Mouse (Mus musculus) lung, adult 2 months (tissue): ENCODE data around the gene Eln. TPM values are rescaled to one million over a fixed set of nuclear protein-coding genes. Genes with fewer than 3 reads are reported as not detected.
A peak's percentile ranks its signal among the peaks of the same experiment; 100 is the strongest.

Experiments used
- DNase-seq: peaks from one replicate; pipeline ENCODE4 v3.0.0; 2022
- H3K4me1 ChIP-seq: fragments of 200-500 bp; 2 replicates; pipeline ENCODE4 v1.6.1; 2011; ENCODE audit warnings: low read length; ENCODE audit not compliant: control insufficient read depth, insufficient read depth
- H3K4me3 ChIP-seq: fragments of 200-500 bp; replicated peaks from 2 replicates; pipeline ENCODE3; 2011; ENCODE audit warnings: low read depth, mild to moderate bottlenecking, control low read depth, low read length; ENCODE audit errors: extremely low read depth
- CTCF ChIP-seq: fragments of 200-500 bp; IDR thresholded peaks from 2 replicates; pipeline ENCODE4 v1.5.1; 2011; ENCODE audit warnings: mild to moderate bottlenecking, low read length, control low read depth; ENCODE audit not compliant: insufficient read depth
- POLR2A ChIP-seq: fragments of 200-500 bp; IDR thresholded peaks from 2 replicates; pipeline ENCODE4 v1.6.1; 2011; ENCODE audit warnings: low read depth, mild to moderate bottlenecking, control low read depth, low read length, borderline replicate concordance; ENCODE audit errors: extremely low read depth
- WGBS: fragments of 180-500 bp; shearing (Covaris S2); methylation state at CpG from one replicate; pipeline ENCODE4 v1.1.7; 2018; 5-methylcytosine and 5-hydroxymethylcytosine counted together
- polyA plus RNA-seq: library from polyadenylated mRNA; depleted of rRNA; stranded (reverse); fragments of >200 nt; gene quantifications from 2 replicates; pipeline ENCODE4 v1.2.3, GENCODE M21; 2012

Eln gene
- polyA plus RNA-seq, 1 experiment: 510 TPM

DNA sequence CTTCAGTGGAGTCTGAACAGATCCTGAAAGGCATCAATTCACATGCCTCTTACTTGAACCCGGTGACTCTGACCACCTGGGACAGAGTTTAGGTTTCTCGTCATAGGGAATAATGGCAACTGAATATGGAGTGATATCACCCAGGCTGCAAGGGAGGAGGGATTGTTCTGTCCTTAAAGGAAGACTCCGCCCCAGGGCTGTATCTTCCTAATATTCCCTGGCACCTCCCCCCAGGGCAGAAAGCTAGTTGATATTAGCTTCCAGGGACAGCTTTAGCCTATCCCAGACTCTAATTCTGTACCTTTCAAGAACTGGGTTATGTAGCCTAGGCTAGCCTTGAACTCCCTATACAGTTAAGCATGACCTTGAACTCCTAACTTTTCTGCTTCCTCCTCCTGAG is 2.1 kb downstream of the Eln start:
- WGBS: 51% methylated on average over 3 of the region's 3 CpGs

DNA sequence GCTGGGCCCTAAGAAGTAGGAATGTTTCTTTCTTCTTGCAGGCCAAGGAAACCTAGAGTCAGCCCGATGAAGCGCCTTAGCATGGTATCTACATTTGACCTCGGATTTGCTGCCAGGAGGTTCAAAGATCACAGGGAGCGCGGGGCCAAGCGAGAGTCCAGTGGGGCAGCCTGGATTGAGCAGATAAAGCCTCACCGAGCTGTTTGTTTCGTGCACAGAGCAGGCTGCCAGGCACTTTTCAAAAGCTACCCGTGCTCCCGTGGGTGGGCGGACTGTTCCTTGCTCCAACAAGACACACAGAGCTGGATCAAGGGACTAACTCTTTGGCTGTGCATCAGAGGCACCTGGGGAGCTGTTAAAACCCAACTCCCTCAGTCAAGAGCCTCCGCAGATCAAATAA is 3.1 kb downstream of the Eln start:
- DNase-seq: no peak
- Histone ChIP-seq H3K4me1 (peaks cover 13% of the 10 kb centered on the region), H3K4me3 (no peak overlapping the region)
- 50% methylated on average over 12 of the region's 12 CpGs for WGBS
- no peak for TF ChIP-seq CTCF
- TF ChIP-seq POLR2A: no peak

More for the DNA sequence above, 2.1 kb downstream of the Eln start:
- H3K4me1 ChIP-seq: peaks cover 13% of the 10 kb centered on the region
- TF ChIP-seq POLR2A: no peak
- TF ChIP-seq CTCF: no peak
- peak overlapping the region; percentile 11 for H3K4me3 ChIP-seq
- DNase-seq: no peak

DNA sequence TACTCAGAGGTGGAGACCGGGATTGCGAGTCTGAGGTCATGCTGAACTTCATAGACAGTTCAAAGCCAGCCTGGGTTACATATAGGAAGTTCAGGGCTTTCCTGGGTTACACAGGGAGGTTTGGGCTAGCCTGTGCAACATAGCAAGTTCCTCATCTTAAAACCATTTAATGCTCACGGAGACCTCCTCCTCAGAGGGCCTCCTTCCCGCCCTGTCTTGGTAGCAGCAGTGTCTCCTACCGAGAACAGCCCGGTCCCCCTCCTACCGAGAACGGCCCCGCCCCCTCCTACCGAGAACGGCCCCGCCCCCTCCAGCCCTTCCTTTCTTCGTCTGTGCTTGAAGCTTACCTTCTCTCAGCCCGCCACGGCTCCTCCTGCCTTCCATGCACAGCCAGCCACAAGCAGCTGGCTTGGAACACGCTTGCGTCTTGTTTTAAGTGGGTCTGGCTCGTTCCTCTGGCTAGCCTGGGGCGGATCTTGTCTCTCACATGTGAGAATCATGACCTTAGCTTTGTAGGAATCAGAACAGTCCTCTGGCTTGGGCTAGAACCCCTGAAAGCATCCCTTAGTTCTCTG is 4.8 kb downstream of the Eln start:
- peaks cover 9% of the 10 kb centered on the region for H3K4me1 ChIP-seq
- 19% methylated on average over 19 of the region's 19 CpGs for WGBS
- DNase-seq: no peak
- H3K4me3 ChIP-seq: peak overlapping the region; percentile 40
- TF ChIP-seq CTCF: no peak
- no peak for TF ChIP-seq POLR2A

DNA sequence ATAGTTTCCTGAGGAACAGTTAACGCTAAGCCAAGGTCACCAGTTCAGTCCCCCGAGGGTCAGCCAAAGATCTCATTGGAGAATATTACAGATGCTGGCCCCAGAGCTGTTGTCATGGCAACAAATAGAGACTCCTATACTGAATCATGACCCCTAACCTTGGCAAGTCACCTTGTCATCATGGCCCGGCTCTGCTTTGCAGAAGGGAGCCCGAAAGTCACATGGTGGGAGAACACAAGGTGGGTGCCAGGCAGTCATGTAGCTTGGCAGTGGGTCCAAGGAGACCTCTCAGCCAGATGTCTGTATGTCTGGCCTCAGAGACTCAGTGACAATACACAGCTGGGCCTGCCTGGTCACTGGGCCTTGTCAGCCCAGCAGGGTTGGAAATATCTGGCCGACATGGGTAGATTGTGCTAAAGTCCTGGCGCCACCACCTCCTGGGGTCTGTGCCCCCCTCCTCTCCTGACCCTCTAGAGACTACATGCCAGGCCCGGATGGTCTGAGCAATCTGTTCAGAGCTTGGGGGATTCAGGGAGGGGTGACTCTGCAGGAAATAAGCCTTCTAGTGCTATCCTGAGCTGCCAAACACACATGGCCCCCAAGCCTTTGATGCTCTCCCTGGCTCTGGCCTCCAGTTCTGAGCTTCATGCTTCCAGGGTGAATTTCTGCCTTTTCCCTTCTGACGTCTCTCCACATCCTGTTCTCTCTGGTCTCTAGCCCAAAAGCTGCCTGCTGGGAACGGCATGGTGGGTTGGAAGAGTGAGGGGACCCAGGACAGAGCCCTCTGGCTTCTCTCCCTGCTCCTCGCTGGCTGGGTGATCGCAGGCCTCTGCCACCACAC is 6.4 kb downstream of the Eln start:
- Histone ChIP-seq H3K4me1 (peaks cover 17% of the 10 kb centered on the region), H3K4me3 (no peak overlapping the region)
- no peak for TF ChIP-seq POLR2A
- no peak for TF ChIP-seq CTCF
- no peak for DNase-seq
- WGBS: 57% methylated on average over 11 of the region's 11 CpGs

DNA sequence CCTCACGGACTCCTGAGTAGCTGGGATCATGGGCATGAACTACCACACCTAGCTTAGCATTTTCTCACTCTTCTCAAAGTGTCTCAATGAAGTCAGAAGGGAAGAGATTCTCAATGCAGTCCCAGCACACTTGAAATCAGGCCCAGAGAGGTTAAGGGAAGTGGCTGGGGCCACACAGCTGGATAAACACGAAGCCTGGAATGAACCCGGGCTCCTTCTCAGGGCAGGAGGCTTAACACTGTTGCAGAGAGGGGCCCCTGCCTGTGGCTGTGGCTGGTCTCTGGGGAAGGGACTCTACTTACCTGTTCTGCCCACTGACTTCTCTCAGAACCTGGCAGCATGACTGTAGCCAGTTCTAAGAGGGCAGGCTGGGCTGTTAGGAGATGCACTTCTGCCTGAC is 7.2 kb downstream of the Eln start:
- TF ChIP-seq POLR2A (no peak), CTCF (no peak)
- Histone ChIP-seq H3K4me1 (peaks cover 19% of the 10 kb centered on the region), H3K4me3 (no peak overlapping the region)
- no peak for DNase-seq
- WGBS: 38% methylated on average over 3 of the region's 3 CpGs

DNA sequence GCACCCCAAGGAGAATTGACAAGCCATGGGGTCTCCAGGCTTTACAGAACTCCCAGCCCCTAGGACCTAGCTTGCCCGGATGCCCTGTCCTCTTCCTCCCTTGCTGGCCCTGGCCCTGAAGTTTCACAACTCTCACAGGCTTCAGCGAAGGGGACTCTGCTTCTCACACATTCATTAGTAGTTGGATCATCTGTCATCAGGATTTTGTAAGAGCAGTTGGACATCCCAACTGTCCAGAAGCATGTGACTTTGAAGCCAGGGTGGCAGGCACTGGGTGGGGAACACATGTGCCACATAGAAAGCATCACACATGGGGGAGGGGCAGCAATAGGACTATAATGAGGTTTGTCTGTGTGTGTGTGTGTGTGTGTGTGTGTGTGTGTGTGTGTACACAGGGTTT is 12.2 kb downstream of the Eln start:
- peaks cover 13% of the 10 kb centered on the region for H3K4me1 ChIP-seq
- WGBS: 67% methylated on average over 2 of the region's 2 CpGs
- H3K4me3 ChIP-seq: no peak overlapping the region
- no peak for DNase-seq
- no peak for TF ChIP-seq POLR2A
- no peak for TF ChIP-seq CTCF

DNA sequence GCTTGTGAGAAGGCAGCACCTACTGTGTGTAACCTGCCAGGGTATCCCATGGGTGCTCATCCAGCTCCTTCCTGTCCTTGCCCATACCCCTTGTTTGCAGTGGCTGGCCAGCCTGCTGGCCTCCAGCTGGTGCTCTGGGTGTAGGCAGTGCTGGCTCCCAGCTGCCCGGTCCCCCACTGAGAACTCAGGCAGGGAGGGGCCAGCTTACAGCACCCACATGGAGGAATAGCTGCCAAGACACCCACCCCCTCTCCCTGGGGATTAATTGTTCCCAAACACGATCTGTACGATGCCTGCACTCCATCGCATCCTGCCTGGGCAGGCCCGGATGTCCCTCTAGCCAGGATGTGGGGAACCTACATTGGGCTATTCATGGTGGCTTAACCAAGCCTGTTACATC is 13.1 kb downstream of the Eln start:
- DNase-seq: no peak
- H3K4me3 ChIP-seq: no peak overlapping the region
- H3K4me1 ChIP-seq: peaks cover 13% of the 10 kb centered on the region
- no peak for TF ChIP-seq POLR2A
- TF ChIP-seq CTCF: no peak
- WGBS: 32% methylated on average over 5 of the region's 5 CpGs

DNA sequence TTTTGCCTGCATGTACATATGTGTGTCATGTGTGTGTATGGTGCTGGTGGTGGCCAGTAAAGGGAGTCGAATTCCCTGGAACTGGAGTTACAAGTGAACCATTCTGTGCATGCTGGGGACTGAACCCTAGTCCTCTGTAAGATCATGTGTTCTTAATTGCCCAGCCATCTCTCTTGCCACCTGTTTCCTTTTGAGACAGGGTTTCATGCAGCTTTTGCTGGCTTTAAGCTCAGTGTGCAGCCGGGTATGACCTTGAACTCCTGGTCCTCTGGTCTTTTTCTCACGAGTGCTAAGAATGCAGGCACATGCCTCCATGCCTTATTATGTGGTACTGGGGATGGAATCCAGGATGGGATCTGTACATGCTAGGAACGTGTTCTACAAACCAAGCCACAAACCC is 13.9 kb downstream of the Eln start:
- DNase-seq: no peak
- 78% methylated on average over 4 of the region's 4 CpGs for WGBS
- TF ChIP-seq CTCF (no peak), POLR2A (no peak)
- Histone ChIP-seq H3K4me1 (peaks cover 13% of the 10 kb centered on the region), H3K4me3 (no peak overlapping the region)

DNA sequence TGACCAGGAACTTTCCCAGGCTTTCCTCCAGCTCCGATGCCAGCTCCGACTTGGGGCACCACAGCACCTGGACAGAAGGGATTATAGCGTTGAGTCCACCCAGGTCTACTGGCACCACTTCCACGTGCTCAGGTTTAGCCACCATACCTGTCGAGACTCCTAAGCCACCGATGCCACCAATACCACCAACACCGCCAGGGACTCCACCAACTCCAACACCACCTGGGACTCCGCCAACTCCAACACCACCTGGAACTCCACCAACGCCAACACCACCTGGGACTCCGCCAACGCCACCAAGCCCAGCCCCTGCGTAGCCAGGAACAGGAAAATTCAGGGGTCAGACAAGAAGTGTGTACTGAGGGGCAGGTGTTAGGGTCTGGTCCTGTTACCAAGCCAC is 18.0 kb downstream of the Eln start:
- no peak for DNase-seq
- WGBS: 85% methylated on average over 12 of the region's 12 CpGs

DNA sequence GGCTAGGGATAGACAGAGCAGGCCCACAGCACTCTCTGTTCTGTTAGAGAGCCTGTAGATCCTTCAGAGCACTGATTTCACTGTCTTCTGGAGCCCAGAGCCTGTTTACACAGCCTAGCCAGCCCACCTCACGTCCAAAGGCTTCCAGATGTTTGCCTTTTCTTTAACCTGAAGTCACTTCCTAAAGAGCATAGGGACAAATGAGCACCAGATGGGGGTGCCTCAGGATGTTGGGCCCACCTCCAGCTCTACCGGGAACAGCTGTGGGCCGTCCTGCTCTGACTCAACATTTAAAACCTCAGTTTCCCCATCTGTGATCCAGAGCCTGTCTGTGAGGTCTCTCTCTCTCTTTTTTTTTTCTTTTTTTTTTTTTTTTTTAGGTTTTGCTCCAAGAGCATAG is 18.6 kb downstream of the Eln start:
- no peaks in the 10 kb centered on the region for H3K4me1 ChIP-seq
- no peak overlapping the region for H3K4me3 ChIP-seq
- 73% methylated on average over 3 of the region's 3 CpGs for WGBS
- DNase-seq: no peak
- TF ChIP-seq CTCF (no peak), POLR2A (no peak)

More for the DNA sequence above, 18.0 kb downstream of the Eln start:
- TF ChIP-seq POLR2A (no peak), CTCF (no peak)
- Histone ChIP-seq H3K4me1 (peaks cover 3% of the 10 kb centered on the region; the same call in 1 of the 2 replicates), H3K4me3 (no peak overlapping the region)
